Mouse (Mus musculus) olfactory bulb, adult 2 months (tissue): ENCODE results near the gene Agap2. TPM values are rescaled to one million over a fixed set of nuclear protein-coding genes. Genes with fewer than 3 reads are reported as not detected.
"Not testable (repeated sequence)": the region's sequence is repeated elsewhere in the genome, so short reads cannot be mapped to it uniquely, and the experiment has no call there.

Source experiments
- H3K27ac ChIP-seq: fragments of 200-500 bp; 2 replicates; pipeline ENCODE4 v1.5.1; 2012; ENCODE audit warnings: low read depth, low read length; ENCODE audit not compliant: insufficient read depth
- H3K4me1 ChIP-seq: fragments of 200-500 bp; 2 replicates; pipeline ENCODE4 v1.6.1; 2012; ENCODE audit warnings: low read length; ENCODE audit not compliant: control insufficient read depth, insufficient read depth
- H3K4me3 ChIP-seq: fragments of 200-500 bp; 2 replicates; pipeline ENCODE4 v1.5.1; 2012; ENCODE audit warnings: mild to moderate bottlenecking, low read depth, low read length, moderate library complexity; ENCODE audit not compliant: insufficient read depth
- CTCF ChIP-seq: fragments of 200-500 bp; IDR thresholded peaks from 2 replicates; pipeline ENCODE4 v1.5.1; 2012; ENCODE audit warnings: low read depth, mild to moderate bottlenecking, low read length, moderate library complexity; ENCODE audit not compliant: insufficient read depth
- POLR2A ChIP-seq: fragments of 200-500 bp; IDR thresholded peaks from 2 replicates; pipeline ENCODE4 v1.6.1; 2012; ENCODE audit warnings: mild to moderate bottlenecking, low read depth, low read length, moderate library complexity; ENCODE audit not compliant: insufficient read depth
- WGBS: fragments of 180-500 bp; shearing (Covaris S2); methylation state at CpG from one replicate; pipeline ENCODE4 v1.1.7; 2018; 5-methylcytosine and 5-hydroxymethylcytosine counted together
- polyA plus RNA-seq: library from polyadenylated mRNA; stranded (reverse); fragments of >200 nt; gene quantifications from 2 replicates; pipeline ENCODE4 v1.2.4, GENCODE M21; 2012; ENCODE audit warnings: low replicate concordance; ENCODE audit not compliant: missing spikeins, insufficient read depth, insufficient read length

The Agap2 gene
- polyA plus RNA-seq, 1 experiment: not detected

- TF ChIP-seq POLR2A (no peak), CTCF (no peak)
- Histone ChIP-seq H3K27ac (no peak overlapping the region), H3K4me1 (peaks cover 20% of the 10 kb centered on the region), H3K4me3 (no peak overlapping the region)
- 89% methylated on average over 20 of the region's 20 CpGs for WGBS
Measured at GRCm38 (mm10) chr10:127056490-127056889, 18.6 kb upstream of the Agap2 start.

- H3K4me3 ChIP-seq: peak overlapping the region; percentile 78
- no peak overlapping the region for H3K27ac ChIP-seq
- H3K4me1 ChIP-seq: peaks cover 20% of the 10 kb centered on the region
- TF ChIP-seq CTCF: peak; percentile 94
- no peak for TF ChIP-seq POLR2A
- WGBS: 2% methylated on average over 9 of the region's 9 CpGs
Measured at GRCm38 (mm10) chr10:127058161-127058560, 16.9 kb upstream of the Agap2 start.

GRCm38 (mm10) chr10:127058708-127059107, 16.4 kb upstream of the Agap2 start:
- Histone ChIP-seq H3K4me1 (peaks cover 20% of the 10 kb centered on the region), H3K27ac (no peak overlapping the region), H3K4me3 (peak overlapping the region; percentile 78)
- WGBS: 2% methylated on average over 8 of the region's 8 CpGs
- TF ChIP-seq CTCF (no peak), POLR2A (no peak)

- TF ChIP-seq POLR2A (no peak), CTCF (no peak)
- WGBS: under 1% methylated on average over 73 of the region's 92 CpGs
- no peak overlapping the region for H3K27ac ChIP-seq
- H3K4me1 ChIP-seq: peaks cover 22% of the 10 kb centered on the region
- H3K4me3 ChIP-seq: peak overlapping the region; percentile 78
Measured at GRCm38 (mm10) chr10:127059174-127059967, 15.7 kb upstream of the Agap2 start.

- TF ChIP-seq POLR2A (no peak), CTCF (no peak)
- Histone ChIP-seq H3K4me3 (peak within 1 kb of the TSS; percentile 78), H3K27ac (peak within 1 kb of the TSS; percentile 80), H3K4me1 (peaks cover 25% of the 10 kb centered on the region)
- WGBS: under 1% methylated on average over 45 of the region's 72 CpGs
Measured at GRCm38 (mm10) chr10:127059968-127060916, 14.8 kb upstream of the Agap2 start, which contains the start of gene March9. Gene March9 (minus strand): TSS chr10:127060184.

GRCm38 (mm10) chr10:127061085-127061484, 14.0 kb upstream of the Agap2 start:
- TF ChIP-seq CTCF: no peak
- TF ChIP-seq POLR2A: no peak

GRCm38 (mm10) chr10:127061513-127061912, 13.6 kb upstream of the Agap2 start:
- peaks cover 21% of the 10 kb centered on the region for H3K4me1 ChIP-seq
- H3K4me3 ChIP-seq: no peak overlapping the region
- H3K27ac ChIP-seq: no peak overlapping the region
- 75% methylated on average over 2 of the region's 2 CpGs for WGBS
- TF ChIP-seq CTCF: no peak
- TF ChIP-seq POLR2A: no peak

More at GRCm38 (mm10) chr10:127061085-127061484, 14.0 kb upstream of the Agap2 start:
- Histone ChIP-seq H3K27ac (peak overlapping the region; percentile 80; the same call in 1 of the 2 replicates), H3K4me1 (peaks cover 25% of the 10 kb centered on the region), H3K4me3 (no peak overlapping the region)
- WGBS: 31% methylated on average over 5 of the region's 5 CpGs

- H3K4me3 ChIP-seq: not testable (repeated sequence)
- H3K27ac ChIP-seq: peak overlapping the region; percentile 46; the same call in 1 of the 2 replicates
- 82% methylated on average over 4 of the region's 4 CpGs for WGBS
- peaks cover 20% of the 10 kb centered on the region for H3K4me1 ChIP-seq
Measured at GRCm38 (mm10) chr10:127062101-127062500, 13.0 kb upstream of the Agap2 start.
